13 mouse cellular contexts compared by ENCODE assay signal in the genomic region with DNA sequence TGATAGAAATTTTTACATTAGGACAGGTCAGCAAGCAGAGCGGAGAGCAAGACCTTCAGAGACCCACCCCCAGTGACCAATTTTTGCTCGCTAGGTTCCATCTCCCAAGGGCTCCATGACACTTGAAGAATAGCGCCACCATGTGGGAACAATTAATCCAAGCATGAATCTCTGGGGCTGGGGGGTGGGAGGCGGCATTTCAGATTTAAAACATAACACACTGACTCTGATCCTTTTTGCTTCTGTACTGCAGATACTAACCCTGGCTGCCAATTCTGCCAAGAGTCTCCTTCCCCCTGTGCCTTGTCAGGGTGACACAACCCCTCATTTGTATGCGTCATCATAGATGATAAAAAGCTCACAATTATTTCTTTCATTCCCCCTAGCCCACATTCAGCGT.
A peak's percentile ranks its signal among the peaks of the same experiment; 100 is the strongest.
DNase-seq lines count a peak whose midpoint lies in the region; ATAC-seq and TF ChIP-seq lines count a peak whose summit lies in the region.
"Had no signal": no experiment of that assay in that cellular context is flagged by ENCODE, and none has a peak within 500 bp of the region (broad histone marks: within the 10 kb centered on the region; RNA-seq: fewer than 3 reads in every experiment).

No protein-coding gene starts in this region.

- DNase-seq in CD4-positive, CD25-positive, alpha-beta regulatory T cell, adult 2 months (ENCODE audit: low read depth, low spot score), result peak; percentile 51
- no peak for DNase-seq in midbrain, postnatal 0 days (ENCODE audit: low spot score)
- DNase-seq in midbrain, embryonic 10.5 days (ENCODE audit: low spot score), result no peak
- DNase-seq in liver, embryonic 11.5 days (ENCODE audit: low spot score), result no peak
- no peak for DNase-seq in cerebellum, adult 11-12 months
- no peak for DNase-seq in adrenal gland, postnatal 25 days
- DNase-seq: cerebellum, postnatal 14 days; heart, postnatal 10 days; kidney, adult 18-20 months; lung, embryonic 14.5 days; midbrain, embryonic 14.5 days had no signal

- no peaks in the 10 kb centered on the region for H3K36me3 ChIP-seq in midbrain, postnatal 0 days (ENCODE audit: insufficient read depth, low read length)
- H3K36me3 ChIP-seq in midbrain, embryonic 10.5 days, result no peaks in the 10 kb centered on the region
- no peaks in the 10 kb centered on the region for H3K36me3 ChIP-seq in liver, embryonic 11.5 days (ENCODE audit: control insufficient read depth, insufficient read depth, low read length)
- H3K36me3 ChIP-seq in kidney, embryonic 14.5 days (ENCODE audit: control insufficient read depth, insufficient read depth, low read length), result no peaks in the 10 kb centered on the region; the same call in 1 of the 2 replicates

- no peaks in the 10 kb centered on the region for H3K27me3 ChIP-seq in midbrain, postnatal 0 days (ENCODE audit: insufficient read depth, low read length)
- H3K27me3 ChIP-seq in midbrain, embryonic 10.5 days (ENCODE audit: low read depth, poor library complexity, severe bottlenecking), result no peaks in the 10 kb centered on the region
- no peaks in the 10 kb centered on the region for H3K27me3 ChIP-seq in liver, embryonic 11.5 days (replicated peaks; ENCODE audit: control insufficient read depth, insufficient read depth, low read length)
- H3K27me3 ChIP-seq in kidney, embryonic 14.5 days (ENCODE audit: control insufficient read depth, insufficient read depth, low read length), result no peaks in the 10 kb centered on the region

- TF ChIP-seq CTCF in midbrain, postnatal 0 days (IDR thresholded peaks at IDR 0.05), result peak; percentile 32; the same call in 1 of the 2 replicates

- WGBS in midbrain, postnatal 0 days, result 83% methylated on average over 6 of the region's 6 CpGs
- WGBS in midbrain, embryonic 10.5 days, result 84% methylated on average over 6 of the region's 6 CpGs
- 71% methylated on average over 6 of the region's 6 CpGs for WGBS in liver, embryonic 11.5 days
- WGBS in kidney, embryonic 14.5 days, result 86% methylated on average over 6 of the region's 6 CpGs

- ATAC-seq in CD4-positive, CD25-positive, alpha-beta regulatory T cell, adult 4 months, result no peak
- no peak for ATAC-seq in midbrain, postnatal 0 days (ENCODE audit: low FRiP score)
- ATAC-seq in liver, embryonic 11.5 days (replicated peaks; ENCODE audit: low FRiP score), result peak; percentile 37
- no peak for ATAC-seq in kidney, embryonic 14.5 days (ENCODE audit: low FRiP score, low TSS enrichment)

- H3K4me3 ChIP-seq in midbrain, postnatal 0 days (ENCODE audit: low read depth, low read length), result no peak overlapping the region
- H3K4me3 ChIP-seq in midbrain, embryonic 10.5 days, result no peak overlapping the region
- no peak overlapping the region for H3K4me3 ChIP-seq in liver, embryonic 11.5 days (ENCODE audit: low read depth, low read length)
- H3K4me3 ChIP-seq in kidney, embryonic 14.5 days (ENCODE audit: low read length), result no peak overlapping the region

- H3K4me1 ChIP-seq in midbrain, postnatal 0 days (ENCODE audit: insufficient read depth, low read length), result peaks cover 5% of the 10 kb centered on the region; the same call in 1 of the 2 replicates
- H3K4me1 ChIP-seq in midbrain, embryonic 10.5 days, result peaks cover 21% of the 10 kb centered on the region
- peaks cover 24% of the 10 kb centered on the region for H3K4me1 ChIP-seq in liver, embryonic 11.5 days (replicated peaks; ENCODE audit: control insufficient read depth, insufficient read depth, low read length)
- H3K4me1 ChIP-seq in kidney, embryonic 14.5 days (ENCODE audit: control insufficient read depth, insufficient read depth, low read length), result peaks cover 6% of the 10 kb centered on the region; the same call in 1 of the 2 replicates

- H3K9ac ChIP-seq in midbrain, postnatal 0 days (replicated peaks; ENCODE audit: low read length, poor library complexity, severe bottlenecking), result no peak overlapping the region
- H3K9ac ChIP-seq in liver, embryonic 11.5 days (ENCODE audit: low read depth, low read length), result no peak overlapping the region
- no peak overlapping the region for H3K9ac ChIP-seq in kidney, embryonic 14.5 days (ENCODE audit: low read depth, low read length)
- H3K9ac ChIP-seq: lung, embryonic 14.5 days had no signal

- H3K4me2 ChIP-seq in midbrain, postnatal 0 days (ENCODE audit: low read depth, low read length, poor library complexity, severe bottlenecking), result no peak overlapping the region
- H3K4me2 ChIP-seq in liver, embryonic 11.5 days, result peak overlapping the region; percentile 28
- no peak overlapping the region for H3K4me2 ChIP-seq in kidney, embryonic 14.5 days (replicated peaks; ENCODE audit: low read depth, low read length)
- H3K4me2 ChIP-seq: lung, embryonic 14.5 days had no signal

- no peaks in the 10 kb centered on the region for H3K9me3 ChIP-seq in midbrain, postnatal 0 days (ENCODE audit: low read length)
- H3K9me3 ChIP-seq in midbrain, embryonic 10.5 days (replicated peaks), result 0 out of 2 replicates have a peak, but pooled peaks cover 4% of the 10 kb centered on the region
- H3K9me3 ChIP-seq in liver, embryonic 11.5 days (ENCODE audit: control insufficient read depth, low read length), result peaks cover 4% of the 10 kb centered on the region; the same call in 1 of the 2 replicates
- peaks cover 10% of the 10 kb centered on the region for H3K9me3 ChIP-seq in kidney, embryonic 14.5 days (ENCODE audit: control insufficient read depth, low read length)

- no peak overlapping the region for H3K27ac ChIP-seq in midbrain, postnatal 0 days (ENCODE audit: low read depth, low read length)
- H3K27ac ChIP-seq in midbrain, embryonic 10.5 days (replicated peaks), result no peak overlapping the region
- H3K27ac ChIP-seq in liver, embryonic 11.5 days (ENCODE audit: low read depth, low read length), result peak overlapping the region; percentile 64; the same call in 1 of the 2 replicates
- H3K27ac ChIP-seq in kidney, embryonic 14.5 days (ENCODE audit: low read depth, low read length), result no peak overlapping the region
